Mouse (Mus musculus): ENCODE measurements around the gene Th.
A peak's percentile ranks its signal among the peaks of the same experiment; 100 is the strongest.

Gene Th

DNA sequence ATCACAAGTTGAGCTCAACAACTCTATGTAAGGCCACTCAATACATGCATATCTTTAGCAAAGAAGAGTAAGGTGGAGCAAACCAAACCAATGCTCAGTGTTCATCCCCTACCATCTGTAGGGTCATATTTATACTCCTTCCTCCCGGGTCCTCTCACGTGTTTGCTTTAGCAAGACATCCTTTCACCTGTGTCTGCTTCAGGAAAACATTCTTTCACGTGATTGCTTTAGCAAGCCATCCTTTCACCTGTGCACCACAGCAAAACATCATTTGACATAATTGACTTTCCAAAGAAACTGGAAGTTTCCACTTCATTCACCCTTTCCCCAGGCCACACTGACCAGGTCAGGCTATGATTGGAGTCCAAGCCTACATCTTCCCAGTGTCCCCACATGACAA, at the start of gene Th:
Gene Th, minus strand, starts transcription at position 101 of the 400 bp plus-strand sequence.
- no peak for DNase-seq (ENCODE audit: low read depth, low spot score)

DNA sequence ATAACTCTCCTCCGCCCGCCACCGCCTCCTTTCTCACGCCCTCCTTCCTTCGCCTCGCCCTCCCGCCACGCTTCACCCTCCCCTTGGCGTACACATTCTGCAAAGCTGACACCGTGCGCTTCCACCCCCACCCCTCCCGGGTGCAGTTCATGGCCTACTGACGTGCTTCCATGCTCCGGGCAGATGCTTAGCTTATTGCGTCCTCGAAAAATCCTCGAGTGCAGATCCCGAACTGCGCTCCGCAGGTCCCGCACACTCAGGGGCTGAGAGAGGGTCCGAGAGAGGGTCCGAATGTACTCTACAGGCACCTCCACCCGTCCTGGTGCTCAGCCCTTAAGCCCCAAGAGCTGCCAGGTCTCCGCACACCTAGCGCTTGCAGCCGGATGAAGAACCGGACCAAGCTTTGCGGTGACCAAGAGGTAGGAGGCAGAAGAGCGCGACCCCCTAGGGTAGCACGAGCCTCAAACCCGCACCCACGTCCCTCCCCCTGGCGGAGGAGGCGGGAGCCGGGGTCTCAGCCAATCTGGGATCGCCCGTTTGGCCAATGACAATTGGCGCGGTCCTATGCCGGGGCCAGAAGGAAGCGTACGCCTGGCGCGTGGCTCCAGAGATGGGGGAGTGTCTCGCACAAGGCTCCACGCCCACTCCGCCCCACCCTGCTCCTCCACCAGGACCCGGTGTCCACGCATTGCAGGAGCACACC, 38.0 kb upstream of the Th start, which contains the start of gene Ascl2:
Gene Ascl2, minus strand, starts transcription at position 456 of the 703 bp plus-strand sequence.
- peak; percentile 49 for DNase-seq (ENCODE audit: low read depth, low spot score)

DNA sequence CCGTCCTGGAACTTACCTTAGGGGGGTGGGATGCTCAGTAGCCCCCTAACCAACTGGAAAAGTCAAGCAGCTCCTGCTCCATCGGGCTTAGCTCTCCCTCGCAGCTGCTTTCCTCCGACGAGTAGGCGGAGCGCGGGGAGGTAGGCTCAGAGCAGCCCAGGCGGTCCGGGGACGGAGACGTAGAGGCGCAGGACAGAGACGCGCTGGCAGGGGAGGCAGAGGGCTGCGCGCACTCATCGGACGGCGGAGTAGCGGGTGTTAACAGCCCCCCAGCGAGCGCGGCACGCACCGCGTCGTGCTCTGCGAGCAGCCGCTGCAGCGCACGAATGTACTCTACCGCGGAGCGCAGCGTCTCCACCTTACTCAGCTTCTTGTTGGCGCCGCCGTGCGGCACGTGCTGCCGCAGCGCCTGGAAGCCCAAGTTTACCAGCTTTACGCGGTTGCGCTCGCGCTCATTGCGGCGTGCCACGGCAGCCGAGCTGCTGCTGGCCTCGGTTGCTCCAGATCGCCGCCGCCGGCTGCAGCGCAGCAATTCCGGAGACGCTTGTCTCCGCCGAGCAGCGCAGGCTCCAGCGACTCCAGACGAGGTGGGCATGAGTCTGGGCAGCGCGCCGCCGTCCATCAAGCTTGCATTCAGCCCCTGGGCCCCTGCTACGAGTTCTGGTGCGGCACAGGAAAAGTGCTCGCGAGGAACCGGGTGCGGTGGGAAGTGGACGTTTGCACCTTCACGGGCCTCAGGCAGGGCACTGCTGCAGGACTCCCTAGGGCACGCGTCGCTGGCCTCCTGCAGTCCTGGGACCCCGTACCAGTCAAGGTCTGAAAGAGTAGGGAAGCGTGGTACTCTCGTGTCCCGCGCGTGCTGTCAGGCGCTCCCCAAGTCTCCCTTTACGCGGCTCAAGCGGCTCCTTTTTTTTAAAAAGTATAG, 37.2 kb upstream of the Th start:
- peak; percentile 46 for DNase-seq (ENCODE audit: low read depth, low spot score)

DNA sequence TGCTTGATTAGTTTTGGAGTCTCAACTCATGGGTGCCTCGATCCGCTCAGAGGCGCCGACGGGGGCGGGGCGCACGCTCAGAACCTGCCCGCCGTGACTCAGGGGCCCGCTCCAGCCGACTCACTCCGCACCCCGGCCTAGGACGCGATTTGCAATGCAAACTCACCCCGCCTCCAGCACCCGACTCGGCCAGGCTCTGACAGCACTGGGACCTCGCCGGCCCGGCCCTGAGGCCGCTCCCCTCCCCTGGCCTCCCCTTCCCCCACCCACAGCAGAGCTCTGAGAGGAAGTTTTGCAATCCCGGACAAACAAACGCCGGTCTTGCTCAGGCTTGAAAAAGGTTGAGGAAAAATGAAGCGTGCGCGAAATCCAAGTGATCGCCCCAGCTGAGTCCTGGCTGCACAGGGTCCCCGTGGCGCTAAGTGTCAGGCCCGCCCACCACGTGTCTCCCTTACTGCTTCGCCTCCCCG, 36.5 kb upstream of the Th start:
- DNase-seq (ENCODE audit: low read depth, low spot score): peak; percentile 39

DNA sequence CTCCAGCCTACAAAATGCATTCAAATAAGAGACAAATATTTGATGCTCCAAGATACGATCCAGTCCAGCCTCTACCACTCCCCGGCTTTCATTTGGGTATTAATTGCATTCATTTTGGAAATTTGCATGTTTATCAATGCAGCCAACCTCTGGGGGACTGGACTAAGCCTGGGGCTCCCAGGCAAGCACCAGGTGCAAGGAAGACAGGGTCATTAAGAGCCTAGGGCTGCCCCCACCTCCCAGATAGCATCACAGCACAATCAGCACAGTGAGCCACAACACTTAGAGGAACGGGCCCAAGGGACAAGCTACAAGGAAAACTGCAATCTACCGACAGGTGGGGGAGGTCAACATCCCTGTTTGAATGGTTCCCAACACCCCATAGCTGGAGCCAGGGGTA, 28.8 kb upstream of the Th start:
- DNase-seq (ENCODE audit: low read depth, low spot score): no peak

DNA sequence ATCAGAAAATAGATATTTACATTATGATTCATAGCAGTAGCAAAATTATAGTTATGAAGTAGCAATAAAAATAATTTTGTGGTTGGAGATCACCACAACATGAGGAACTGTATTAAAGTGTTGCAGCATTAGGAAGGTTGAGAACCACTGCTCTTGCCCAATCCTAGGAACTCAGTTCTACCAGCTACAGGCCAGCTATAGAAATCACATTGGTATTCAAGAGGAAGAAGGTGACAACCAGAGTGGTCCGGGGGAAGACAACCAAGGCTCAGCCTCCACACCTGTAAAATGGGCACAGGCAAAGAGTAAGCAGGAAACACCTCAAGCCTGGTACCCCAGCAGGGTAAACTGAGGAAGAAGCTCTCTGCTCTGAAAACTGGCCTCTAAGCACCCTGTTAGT, 27.9 kb upstream of the Th start:
- DNase-seq (ENCODE audit: low read depth, low spot score): no peak

DNA sequence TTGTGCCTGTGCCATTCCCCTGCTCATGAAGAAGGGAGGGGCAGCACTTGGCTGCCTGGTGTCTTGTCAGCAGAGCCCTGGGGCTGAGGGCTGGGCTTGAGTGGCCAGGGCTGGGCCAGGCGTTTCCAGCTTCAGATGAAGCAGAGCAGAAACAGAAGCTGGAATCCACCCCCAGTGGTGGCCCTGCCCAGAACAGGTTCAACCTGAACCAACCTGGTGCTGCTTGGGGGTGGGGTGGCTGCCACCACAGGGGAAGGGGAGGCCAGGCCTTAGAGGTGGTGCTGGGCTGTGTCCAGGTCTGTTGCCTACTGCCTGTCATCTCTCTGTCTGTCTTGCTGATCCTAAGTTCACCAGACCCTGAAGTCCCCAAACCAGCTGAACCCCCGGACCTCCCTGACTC, 25.1 kb upstream of the Th start:
- no peak for DNase-seq (ENCODE audit: low read depth, low spot score)

DNA sequence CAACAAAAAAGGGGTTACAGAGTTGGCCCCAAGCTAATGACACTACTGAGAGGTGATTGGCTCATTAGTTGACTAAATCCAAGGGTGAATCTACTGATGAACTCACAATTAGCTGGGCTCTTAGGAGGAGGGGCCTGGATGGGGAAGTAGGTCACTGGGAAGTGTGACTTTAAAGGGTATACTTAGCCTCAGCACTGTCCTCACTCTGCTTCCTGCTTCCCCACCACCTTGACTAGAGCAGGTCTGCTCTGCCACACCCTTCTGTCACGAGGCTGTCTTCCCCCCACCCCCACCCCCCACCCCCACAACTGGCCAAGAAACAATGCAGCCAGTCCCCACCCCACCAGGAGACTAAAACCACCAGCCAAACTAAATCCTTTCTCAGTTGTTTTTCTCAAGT, 18.6 kb upstream of the Th start:
- no peak for DNase-seq (ENCODE audit: low read depth, low spot score)

DNA sequence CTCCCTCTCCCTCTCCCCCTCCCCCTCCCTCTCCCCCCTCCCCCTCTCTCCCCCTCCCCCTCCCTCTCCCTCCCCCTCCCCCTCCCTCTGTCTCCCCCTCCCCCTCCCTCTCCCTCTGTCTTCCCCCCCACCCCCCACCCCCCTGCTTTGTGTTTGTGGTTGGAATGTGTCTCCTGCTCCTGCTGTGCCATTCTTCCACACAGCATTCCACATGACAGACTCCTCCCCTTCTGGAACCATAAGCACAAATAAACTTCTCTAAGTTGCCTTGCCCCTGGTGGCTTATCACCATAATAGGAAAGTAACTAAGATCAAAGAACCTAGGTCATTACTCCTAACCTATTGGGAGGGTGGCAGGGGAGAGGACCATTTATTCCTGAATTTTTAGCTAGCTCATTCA, 6.7 kb upstream of the Th start:
- no peak for DNase-seq (ENCODE audit: low read depth, low spot score)

DNA sequence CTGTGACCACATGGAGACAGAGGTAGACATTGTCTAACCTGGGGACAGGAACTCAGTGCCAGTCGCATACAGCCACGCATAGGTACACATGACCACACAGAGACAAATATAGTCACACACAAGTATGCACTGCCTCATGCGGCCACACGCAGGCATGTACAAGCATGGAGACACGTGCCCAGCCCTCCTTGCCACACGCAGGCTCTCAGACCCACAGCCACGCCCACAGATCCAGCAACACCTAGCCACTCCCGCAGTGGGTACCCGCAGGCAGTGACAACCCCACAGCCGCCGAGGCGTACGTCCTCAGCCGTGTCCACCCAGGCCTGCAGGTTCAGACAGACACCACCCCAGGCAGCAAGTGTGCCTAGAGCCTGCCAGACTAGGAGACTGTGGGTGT, 4.8 kb upstream of the Th start:
- no peak for DNase-seq (ENCODE audit: low read depth, low spot score)

DNA sequence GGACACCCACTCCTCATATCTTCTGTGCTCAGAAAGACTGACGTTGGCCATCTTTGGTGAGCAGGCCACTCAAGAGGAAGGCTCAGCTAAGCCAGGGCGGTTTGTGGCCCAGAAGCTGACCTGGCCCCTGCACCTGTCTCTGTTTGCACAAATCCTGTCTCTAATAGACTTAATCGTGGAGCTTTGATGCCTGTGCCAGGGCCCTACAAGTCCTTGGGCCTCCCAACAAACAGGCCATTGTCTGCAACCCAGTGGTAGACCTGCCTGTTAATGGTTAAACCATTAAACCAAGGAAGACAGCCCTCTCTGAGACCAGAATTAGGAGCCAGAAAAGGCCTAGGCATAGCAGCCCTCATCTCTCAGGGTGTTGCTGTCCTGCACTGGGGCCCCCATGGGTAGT, 1.5 kb upstream of the Th start:
- DNase-seq (ENCODE audit: low read depth, low spot score): no peak

DNA sequence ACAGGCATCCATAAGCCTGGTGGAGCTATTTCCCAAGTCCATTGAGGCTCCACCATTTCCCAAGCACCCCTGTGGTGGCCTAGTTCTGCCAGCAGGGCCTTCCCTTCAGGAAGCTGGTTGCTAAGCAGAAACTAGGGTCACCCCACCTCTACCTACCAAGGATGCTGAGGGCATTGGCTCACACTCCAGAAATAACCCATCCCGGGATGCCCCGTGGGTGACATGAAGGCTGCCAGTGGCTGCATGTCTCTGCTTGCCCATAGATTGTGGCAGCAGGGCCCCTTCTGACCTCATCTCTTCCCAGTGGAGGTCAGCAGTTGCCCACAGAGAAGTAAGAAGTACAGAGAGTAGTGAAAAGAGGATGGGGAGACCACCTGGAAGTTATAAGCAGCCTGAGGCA, 1.4 kb downstream of the Th start:
- no peak for DNase-seq (ENCODE audit: low read depth, low spot score)

DNA sequence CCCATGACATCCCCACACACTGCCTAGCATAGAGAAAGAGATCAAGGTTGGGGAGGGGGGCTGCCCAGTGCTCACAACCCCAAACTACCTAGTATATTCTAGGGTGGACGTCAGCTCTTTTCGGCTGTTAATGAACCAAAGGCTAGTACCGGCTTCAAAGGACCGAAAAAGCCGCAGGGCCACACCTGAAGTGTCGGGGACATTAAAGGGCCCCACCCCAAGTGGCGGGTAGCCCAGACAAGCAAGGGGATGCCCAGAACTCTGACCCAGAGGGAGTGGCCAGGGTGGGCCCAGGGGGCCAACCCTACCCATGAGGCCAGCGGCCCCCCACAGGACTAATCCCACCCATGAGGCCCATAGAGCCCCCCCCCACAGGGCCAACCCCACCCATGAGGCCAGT, 3.6 kb downstream of the Th start:
- DNase-seq (ENCODE audit: low read depth, low spot score): no peak

DNA sequence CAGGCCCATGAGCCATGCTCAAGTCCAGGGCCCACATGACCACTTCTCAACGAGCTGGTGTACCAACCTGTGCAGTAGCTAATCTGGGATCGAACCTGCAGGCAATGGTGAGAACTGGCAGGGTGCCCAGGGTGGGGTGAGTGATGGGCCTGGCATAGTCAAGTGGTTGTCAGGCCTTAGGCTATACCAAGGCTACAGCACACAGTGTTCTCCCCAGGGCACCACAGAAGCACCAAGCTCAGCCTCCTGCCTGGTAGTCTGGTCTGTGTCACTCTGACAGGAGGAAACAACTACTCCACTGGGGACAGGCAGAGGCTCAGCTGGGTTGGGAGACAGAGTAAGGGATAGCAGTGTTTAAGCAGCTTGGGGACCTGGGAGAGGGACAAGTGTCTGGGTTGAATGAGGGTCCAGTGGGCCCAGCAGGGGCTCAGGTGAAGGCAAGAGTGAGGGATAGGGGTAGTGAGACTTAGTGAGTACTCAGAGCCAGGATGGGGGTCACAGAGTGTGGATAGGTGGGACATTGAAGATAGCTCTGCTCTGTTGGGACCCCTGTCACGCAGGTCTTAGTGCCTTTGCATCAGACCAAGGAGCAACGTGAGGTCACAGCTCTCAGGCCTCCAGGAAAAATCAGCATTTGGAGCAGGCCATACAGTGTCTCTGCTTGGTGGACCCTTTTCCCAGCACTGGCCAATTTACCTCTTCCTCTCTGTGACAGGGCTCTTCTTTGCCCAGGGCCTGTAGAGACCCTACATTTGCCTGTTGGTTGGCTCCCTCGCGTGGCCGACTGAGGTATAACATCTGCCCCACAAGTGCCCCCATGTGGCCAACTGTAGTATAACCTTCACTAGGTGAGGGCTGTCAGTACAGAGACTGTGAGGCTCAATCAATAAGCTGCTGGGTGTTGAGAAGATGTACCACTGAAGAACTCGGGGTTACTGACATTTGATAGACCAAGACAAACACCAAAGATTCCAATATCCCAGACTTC, 12.0 kb downstream of the Th start:
- peak; percentile 62 for DNase-seq (ENCODE audit: low read depth, low spot score)

DNA sequence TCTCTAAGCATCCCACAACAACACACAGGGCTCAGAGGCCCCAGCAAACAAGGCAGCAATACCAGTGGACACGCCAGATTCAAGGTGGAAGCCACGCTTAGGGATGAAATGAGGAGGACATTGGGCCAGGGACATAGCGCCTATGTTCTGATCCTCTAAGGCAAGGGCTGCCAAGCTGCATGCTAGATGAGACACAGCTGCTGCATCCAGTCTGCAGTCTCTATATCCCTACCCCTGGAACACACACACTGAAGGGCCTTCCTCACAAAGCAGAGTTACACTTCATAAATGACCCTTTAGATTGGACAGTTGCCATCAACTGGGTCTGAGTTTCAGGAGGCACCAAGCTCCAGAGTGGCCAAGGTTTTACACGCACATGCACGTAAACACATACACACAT, 13.3 kb downstream of the Th start:
- DNase-seq (ENCODE audit: low read depth, low spot score): no peak

DNA sequence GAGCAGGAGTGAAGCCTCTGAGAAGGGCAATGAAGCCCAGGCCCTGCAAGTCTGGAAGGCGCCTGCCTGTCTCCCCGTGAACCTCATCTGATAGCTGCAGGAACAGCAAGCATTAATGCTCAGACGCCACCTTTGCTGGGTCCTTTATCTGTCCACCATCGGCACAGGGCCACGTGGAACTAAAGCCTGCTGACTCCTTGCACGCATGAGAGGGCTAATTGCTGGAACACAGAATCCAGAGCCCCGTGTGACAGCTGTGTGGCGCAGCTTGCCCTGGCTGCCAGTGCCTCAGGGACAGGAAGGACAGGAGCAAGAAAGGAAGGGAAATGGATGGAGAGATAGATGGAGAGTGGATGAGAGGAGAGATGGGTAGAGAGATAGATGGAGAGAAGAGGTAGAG, 14.8 kb downstream of the Th start:
- no peak for DNase-seq (ENCODE audit: low read depth, low spot score)

DNA sequence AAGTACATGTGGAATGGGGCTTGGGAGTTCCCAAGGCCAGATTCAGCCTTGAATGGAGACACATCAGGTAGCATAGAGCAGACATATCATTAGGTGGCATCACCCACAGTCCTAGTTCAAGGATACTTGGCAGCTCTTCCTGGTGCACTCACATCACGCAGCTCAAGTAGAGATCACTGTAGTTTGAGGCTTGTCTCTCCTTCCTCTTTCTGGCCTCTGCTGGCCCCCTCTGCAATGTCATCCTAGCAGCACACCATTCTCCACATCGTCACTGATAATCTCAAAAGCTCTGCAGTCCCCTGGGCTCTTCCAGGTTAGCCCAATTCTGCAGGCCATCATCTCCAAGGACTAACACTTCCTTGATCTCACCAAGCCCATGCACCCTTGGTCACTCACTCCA, 19.2 kb downstream of the Th start:
- no peak for DNase-seq (ENCODE audit: low read depth, low spot score)

DNA sequence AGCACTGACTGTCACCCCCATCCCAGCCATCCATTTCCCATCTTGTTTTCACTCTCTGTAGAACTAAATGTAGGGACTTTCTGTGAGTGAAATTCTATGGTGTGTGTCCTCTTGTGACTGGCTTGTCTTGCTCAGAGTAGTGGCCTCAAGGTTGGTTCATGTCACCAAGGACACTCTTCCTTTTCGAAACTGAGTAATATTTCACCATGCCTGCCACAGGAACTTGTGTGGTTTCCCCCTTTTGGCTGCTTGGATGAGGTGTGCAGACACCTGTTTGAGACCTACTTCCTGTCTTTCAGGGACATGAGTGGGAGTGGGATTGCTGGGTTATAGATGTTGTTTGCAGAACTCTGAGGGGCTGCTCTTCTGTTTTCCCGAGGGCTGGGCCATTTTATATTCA, 20.8 kb downstream of the Th start:
- no peak for DNase-seq (ENCODE audit: low read depth, low spot score)

DNA sequence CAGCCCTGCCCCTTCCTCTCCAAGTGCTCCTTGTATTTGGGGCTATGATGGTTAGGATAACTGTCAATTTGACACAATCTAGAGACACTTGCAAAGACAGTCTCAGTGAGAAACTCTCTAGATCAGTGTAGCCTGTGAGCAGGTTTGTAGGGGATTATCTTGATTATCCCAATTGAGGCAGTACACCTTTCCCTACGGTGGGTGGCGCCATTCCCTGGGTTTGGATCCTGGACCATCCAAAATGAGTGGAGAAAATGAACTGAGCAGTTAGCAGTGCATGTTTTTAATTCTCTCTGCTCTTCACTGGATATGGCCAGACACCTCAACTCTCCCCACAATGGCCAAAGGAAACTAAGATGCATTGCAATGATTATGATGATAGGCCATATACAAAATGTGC, 21.3 kb downstream of the Th start:
- no peak for DNase-seq (ENCODE audit: low read depth, low spot score)

DNA sequence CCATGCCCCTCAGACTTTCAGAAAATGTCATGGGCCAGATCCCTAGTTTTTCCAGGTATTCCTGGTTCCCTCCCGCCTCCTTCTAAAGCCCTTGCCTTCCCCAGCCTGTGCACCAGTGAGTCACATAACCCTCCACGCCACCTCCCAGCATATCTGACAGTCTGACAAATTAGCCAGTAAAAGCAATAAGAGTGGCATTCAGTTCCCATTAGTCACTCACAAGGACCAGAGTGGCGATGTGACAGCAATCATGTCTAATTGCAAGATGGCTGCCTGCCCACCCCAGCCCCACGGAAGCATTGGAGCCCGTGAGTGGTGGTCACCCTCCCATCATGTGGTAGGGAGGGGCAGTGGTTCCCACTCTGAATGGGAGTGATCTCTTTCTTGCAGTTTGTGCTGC, 25.3 kb downstream of the Th start:
- DNase-seq (ENCODE audit: low read depth, low spot score): no peak

DNA sequence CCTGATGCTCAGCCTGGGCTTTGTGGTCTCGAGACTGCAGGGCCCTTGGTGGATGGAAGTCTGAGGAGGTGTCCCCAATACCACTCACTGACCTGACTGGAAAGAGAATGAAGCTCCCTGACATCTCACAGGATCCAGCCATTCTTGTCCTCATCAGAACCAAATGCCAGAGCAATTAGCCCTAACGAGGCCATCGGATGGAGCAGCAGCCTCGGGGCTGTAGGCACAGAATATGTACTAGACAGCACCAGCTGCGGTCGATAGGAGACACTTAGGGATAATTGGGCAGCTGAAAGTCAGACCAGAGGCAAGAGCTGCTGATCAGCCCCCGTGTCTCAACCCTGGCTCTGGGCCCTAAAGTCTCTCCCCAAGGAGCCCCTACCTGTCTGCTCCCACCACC, 26.6 kb downstream of the Th start:
- DNase-seq (ENCODE audit: low read depth, low spot score): no peak

DNA sequence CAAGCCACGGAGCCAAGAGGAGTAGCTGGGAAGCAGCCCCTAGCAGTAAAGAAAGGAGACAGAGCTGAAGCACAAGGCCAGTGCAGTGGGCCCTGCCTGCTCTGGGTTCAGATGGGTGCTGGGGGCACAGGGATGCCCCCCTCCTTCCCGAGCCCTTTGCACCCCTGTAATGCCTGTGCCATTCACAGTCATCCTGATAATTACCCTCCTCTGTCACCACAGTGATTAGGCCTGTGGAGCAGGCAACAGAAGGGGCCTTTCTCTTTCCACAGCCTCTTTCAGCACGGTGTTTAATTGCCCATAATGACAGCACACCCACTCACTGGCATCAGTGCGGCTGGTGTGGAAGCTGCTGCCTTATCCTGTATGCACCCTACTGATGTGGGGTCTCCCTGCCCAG, 28.0 kb downstream of the Th start:
- no peak for DNase-seq (ENCODE audit: low read depth, low spot score)
